Mouse (Mus musculus): ENCODE measurements at regions not wholly inside any gene's neighbourhood (a gene's known extent, or its start where the extent isn't known, plus 50 kb on each side); places are given as distances from the start of the nearest gene placed in this dataset.
"Not testable (repeated sequence)": the region's sequence is repeated elsewhere in the genome, so short reads cannot be mapped to it uniquely, and the experiment has no call there.

DNA sequence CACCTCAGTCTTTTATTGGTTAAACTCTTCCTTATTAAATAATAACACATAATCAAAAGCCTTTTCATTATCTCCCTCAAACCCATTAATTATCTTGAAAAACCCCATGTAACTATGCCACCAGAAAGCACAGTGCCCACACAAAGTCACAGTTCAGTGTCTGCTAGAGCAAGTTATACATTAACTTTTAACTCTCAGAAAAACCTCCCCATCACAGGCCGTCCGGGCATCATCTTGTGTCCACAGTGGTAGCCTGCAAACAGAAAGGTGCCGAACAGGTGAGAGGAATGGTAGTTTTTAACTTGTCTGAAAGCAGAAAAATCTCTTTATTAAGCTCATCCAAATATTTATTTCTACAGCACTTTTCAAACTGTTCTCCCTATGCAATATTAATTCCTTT, 96.0 kb downstream of the Naa11 start:
- no peaks in the 10 kb centered on the region; the same call in 1 of the 2 replicates for H3K4me1 ChIP-seq (ENCODE audit: control insufficient read depth, insufficient read depth, low read length)
- no peak overlapping the region for H3K4me3 ChIP-seq (ENCODE audit: insufficient read depth, low read length)
- no peak for TF ChIP-seq POLR2A (IDR thresholded peaks at IDR 0.05; ENCODE audit: extremely low read depth, insufficient read depth, low read length)
- TF ChIP-seq CTCF (IDR thresholded peaks at IDR 0.05; ENCODE audit: extremely low read depth, insufficient read depth, low read length) = no peak
- H3K27ac ChIP-seq (ENCODE audit: insufficient read depth, low read length) = no peak overlapping the region

DNA sequence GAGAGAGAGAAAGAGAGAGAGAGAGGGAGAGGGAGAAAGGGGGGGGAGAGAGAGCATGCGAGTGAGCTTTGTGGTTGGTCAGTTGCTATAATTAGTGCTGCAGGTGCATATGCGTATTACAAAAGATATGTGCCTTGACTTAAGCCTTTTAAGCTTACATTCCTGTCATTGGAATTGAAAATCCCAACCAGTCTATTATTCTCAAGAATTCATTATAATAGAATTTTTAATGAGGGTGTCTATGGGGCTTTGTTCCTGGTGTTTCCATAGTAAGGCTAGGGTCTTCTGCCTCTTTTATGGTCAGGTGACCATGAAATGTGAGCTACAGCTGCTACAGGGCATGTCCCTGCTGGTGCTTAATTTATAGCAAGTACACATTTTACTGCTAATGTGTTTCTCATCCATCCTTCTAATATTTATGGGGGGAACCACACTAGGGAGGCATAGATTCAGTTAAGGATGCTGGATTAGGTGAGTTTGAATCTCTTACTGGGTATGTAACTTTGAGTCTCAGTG, 102.0 kb downstream of the Naa11 start:
- H3K4me1 ChIP-seq (ENCODE audit: control insufficient read depth, insufficient read depth, low read length) = peaks cover 1% of the 10 kb centered on the region; the same call in 1 of the 2 replicates
- TF ChIP-seq POLR2A (IDR thresholded peaks at IDR 0.05; ENCODE audit: extremely low read depth, insufficient read depth, low read length) (no peak), CTCF (IDR thresholded peaks at IDR 0.05; ENCODE audit: extremely low read depth, insufficient read depth, low read length) (no peak)

DNA sequence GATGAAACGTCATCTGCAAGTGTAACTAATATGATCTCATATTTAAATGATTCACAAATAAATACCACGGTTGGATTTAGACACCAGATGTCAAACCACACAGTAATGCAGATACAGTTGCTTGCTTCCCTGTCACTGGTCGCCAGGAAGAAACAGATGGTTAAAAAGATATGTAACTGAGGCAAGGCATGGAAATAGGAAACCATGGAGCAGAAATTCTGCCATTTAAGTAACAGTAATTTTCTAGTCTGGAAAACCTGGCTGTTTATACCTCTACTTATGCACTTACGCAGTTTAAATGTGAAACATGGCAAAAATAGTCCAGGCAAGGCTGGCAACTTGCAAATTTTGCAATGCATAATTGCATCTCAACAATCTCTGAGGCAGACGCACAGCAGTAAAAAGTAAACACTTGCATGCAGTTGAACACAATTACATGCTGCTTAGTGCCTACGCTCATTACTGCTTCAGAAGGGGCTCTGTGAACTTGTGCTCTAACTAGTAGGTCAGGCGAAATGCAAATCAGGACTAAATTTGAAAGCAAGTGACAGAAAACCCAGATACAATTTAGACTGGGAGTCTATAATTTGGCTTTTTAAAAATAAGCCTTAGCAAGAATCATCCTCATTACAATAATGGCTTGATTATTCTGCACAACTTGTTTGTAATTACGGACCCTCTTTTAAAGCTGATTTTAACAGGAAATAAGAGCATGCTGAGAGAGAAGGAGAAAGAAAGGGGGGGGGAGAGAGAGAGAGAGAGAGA, 102.6 kb downstream of the Naa11 start:
- no peak overlapping the region for H3K27ac ChIP-seq (ENCODE audit: insufficient read depth, low read length)
- TF ChIP-seq CTCF (IDR thresholded peaks at IDR 0.05; ENCODE audit: extremely low read depth, insufficient read depth, low read length) (no peak), POLR2A (IDR thresholded peaks at IDR 0.05; ENCODE audit: extremely low read depth, insufficient read depth, low read length) (no peak)

More for the DNA sequence above, 102.0 kb downstream of the Naa11 start:
- H3K27ac ChIP-seq (ENCODE audit: insufficient read depth, low read length) = no peak overlapping the region
- H3K4me3 ChIP-seq (ENCODE audit: insufficient read depth, low read length) = no peak overlapping the region

DNA sequence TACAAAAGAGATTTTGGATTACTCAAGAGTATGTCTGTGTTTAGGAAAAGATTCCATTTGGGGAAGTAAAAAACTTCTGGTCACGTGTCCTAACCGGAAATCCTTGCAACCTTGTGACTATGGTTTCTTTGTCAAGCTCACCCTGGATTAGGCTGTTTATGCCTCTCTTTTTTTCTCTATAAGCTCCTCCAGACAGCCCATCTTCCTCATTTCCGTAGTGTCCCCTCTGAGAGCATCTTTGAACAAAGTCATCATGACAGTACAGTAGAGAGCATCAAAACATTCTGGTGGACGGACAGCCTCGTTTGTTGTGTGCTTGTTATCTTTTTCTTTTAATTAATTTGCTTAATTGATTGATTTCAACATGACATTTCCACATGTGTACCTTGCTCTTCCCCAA, 112.7 kb downstream of the Naa11 start:
- TF ChIP-seq CTCF (IDR thresholded peaks at IDR 0.05; ENCODE audit: extremely low read depth, insufficient read depth, low read length) = no peak
- no peak for TF ChIP-seq POLR2A (IDR thresholded peaks at IDR 0.05; ENCODE audit: extremely low read depth, insufficient read depth, low read length)
- H3K4me3 ChIP-seq (ENCODE audit: insufficient read depth, low read length) = no peak overlapping the region
- no peaks in the 10 kb centered on the region for H3K4me1 ChIP-seq (ENCODE audit: control insufficient read depth, insufficient read depth, low read length)
- H3K27ac ChIP-seq (ENCODE audit: insufficient read depth, low read length) = no peak overlapping the region

More for the DNA sequence above, 102.6 kb downstream of the Naa11 start:
- H3K4me3 ChIP-seq (ENCODE audit: insufficient read depth, low read length) = no peak overlapping the region
- H3K4me1 ChIP-seq (ENCODE audit: control insufficient read depth, insufficient read depth, low read length) = peaks cover 1% of the 10 kb centered on the region; the same call in 1 of the 2 replicates

DNA sequence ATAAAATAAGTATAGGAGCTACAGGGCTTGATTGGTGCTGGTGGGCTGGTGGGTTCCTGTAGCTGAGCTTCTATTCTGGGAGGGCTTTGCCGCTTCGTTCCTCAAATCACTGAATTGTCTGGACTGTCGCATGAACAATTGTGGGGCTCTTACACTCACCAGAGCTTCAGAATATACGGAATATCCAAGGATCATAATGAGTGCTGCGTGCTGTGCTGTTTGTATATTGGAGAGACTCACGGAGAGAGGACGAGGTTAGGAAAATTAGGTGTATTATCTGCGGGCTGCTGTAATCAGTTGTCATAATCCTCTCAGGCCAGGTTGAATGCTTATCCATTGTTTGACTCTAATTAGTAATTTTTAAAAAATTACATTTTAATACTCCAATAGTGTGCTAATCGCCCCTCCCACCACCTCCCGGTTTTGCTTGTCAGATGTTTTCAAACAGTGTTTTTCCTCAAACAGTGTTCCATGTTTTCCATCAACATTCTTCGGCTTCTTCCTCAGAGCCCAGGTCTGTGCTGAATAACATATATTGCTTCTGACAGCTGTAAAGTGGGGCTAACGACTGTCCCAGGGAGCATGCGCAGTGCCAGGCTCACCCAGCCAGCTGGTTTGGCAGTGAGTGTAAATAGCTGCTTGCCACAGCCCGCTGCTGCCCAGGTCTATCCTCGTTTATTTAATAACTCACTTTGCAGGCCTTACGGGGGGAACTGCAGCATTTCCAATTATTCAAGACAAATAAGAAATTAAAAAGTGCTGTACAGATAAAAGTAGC, 114.2 kb downstream of the Naa11 start:
- H3K4me1 ChIP-seq (ENCODE audit: control insufficient read depth, insufficient read depth, low read length) = no peaks in the 10 kb centered on the region
- no peak overlapping the region for H3K27ac ChIP-seq (ENCODE audit: insufficient read depth, low read length)
- TF ChIP-seq POLR2A (IDR thresholded peaks at IDR 0.05; ENCODE audit: extremely low read depth, insufficient read depth, low read length) (no peak), CTCF (IDR thresholded peaks at IDR 0.05; ENCODE audit: extremely low read depth, insufficient read depth, low read length) (no peak)
- H3K4me3 ChIP-seq (ENCODE audit: insufficient read depth, low read length) = no peak overlapping the region

DNA sequence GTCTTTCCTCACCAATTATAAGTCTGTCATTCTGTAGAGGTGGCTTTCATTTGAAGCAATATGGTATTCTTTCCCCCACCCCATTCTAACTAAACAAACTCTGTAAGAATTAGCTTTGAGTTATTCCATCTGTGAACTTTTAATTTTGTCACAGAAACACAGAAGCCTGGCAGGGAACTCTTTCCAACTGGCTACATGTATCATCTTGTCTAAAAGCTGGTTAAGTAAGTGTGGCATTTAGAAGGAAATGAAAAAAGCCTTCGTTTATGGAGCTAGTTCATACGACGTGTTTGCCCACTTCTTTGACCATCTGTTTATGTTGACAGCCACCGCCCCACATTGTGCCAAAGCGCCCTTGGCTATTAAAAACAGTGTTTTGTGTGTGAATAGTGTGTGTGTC, 115.5 kb downstream of the Naa11 start:
- no peaks in the 10 kb centered on the region for H3K4me1 ChIP-seq (ENCODE audit: control insufficient read depth, insufficient read depth, low read length)
- no peak for TF ChIP-seq CTCF (IDR thresholded peaks at IDR 0.05; ENCODE audit: extremely low read depth, insufficient read depth, low read length)
- no peak for TF ChIP-seq POLR2A (IDR thresholded peaks at IDR 0.05; ENCODE audit: extremely low read depth, insufficient read depth, low read length)
- no peak overlapping the region for H3K4me3 ChIP-seq (ENCODE audit: insufficient read depth, low read length)
- no peak overlapping the region for H3K27ac ChIP-seq (ENCODE audit: insufficient read depth, low read length)

DNA sequence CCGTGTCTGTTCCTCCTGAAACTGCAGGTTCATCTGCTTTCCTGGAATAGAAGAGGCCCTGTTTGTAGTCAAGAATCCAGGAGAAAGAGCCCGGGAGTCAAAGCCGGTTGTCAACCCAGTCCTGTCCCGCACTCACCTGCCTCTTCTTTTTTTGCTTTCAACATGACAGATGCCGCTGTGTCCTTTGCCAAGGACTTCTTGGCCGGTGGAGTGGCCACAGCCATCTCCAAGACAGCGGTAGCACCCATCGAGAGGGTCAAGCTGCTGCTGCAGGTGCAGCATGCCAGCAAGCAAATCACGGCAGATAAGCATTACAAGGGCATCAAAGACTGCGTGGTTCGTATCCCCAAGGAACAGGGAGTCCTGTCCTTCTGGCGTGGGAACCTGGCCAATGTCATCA, 127.5 kb downstream of the Naa11 start:
- not testable (repeated sequence) for H3K4me1 ChIP-seq (ENCODE audit: control insufficient read depth, insufficient read depth, low read length); H3K27ac ChIP-seq (ENCODE audit: insufficient read depth, low read length); H3K4me3 ChIP-seq (ENCODE audit: insufficient read depth, low read length)

DNA sequence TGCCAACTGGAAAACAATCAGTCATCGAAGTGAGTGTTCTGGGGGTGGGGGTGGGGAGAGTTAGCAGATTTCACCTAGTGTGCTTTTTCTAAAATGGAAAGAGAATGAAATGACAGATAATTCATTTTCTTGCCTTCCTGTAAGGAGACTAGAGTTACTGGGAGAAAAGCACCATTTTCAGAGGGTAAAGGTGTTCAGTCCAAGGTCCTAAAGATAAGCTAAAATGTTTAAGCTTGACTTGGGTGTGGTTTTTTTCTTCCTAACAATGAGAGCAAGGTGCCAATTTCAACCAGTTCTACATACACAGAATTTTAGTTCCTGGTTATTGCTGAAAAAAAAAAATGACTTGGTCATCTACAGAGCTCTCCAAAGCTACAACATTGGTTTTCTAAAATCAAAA, 135.1 kb downstream of the Naa11 start:
- Histone ChIP-seq H3K27ac (ENCODE audit: insufficient read depth, low read length) (no peak overlapping the region), H3K4me1 (ENCODE audit: control insufficient read depth, insufficient read depth, low read length) (no peaks in the 10 kb centered on the region), H3K4me3 (ENCODE audit: insufficient read depth, low read length) (no peak overlapping the region)
- TF ChIP-seq CTCF (IDR thresholded peaks at IDR 0.05; ENCODE audit: extremely low read depth, insufficient read depth, low read length) = no peak
- no peak for TF ChIP-seq POLR2A (IDR thresholded peaks at IDR 0.05; ENCODE audit: extremely low read depth, insufficient read depth, low read length)

DNA sequence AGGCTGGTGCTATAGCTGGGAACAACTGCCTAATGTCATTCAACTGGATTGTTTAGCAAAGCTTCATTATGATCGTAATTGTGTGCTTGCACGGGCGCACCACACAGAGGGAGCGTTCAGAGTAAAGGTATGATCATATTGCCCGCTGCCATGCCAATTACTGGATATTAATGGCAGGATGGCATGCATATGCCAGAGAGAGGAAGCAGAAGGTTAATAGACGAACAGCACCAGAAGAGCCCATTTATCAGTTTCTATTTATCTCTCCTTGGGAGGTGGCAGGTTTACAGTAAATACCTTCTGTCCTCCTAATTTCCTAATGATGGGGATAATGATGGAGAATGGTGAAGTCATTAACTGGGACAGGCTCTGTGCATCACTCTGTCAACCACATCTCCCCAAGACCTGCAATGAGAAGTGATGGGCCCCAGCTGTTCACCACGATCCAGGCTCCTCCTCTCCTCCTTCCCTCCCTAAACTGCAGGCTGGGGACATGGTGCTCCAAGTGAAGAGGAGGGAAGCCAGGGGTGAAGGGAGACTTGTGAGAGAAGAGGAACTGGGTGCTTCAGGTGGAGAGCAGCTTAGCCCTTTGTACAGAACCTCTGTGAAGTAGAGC, 135.6 kb downstream of the Naa11 start:
- H3K4me1 ChIP-seq (ENCODE audit: control insufficient read depth, insufficient read depth, low read length) = no peaks in the 10 kb centered on the region
- no peak for TF ChIP-seq POLR2A (IDR thresholded peaks at IDR 0.05; ENCODE audit: extremely low read depth, insufficient read depth, low read length)
- TF ChIP-seq CTCF (IDR thresholded peaks at IDR 0.05; ENCODE audit: extremely low read depth, insufficient read depth, low read length) = no peak

More for the DNA sequence above, 135.6 kb downstream of the Naa11 start:
- H3K4me3 ChIP-seq (ENCODE audit: insufficient read depth, low read length) = no peak overlapping the region
- no peak overlapping the region for H3K27ac ChIP-seq (ENCODE audit: insufficient read depth, low read length)

All from cortical plate, adult 2 months (tissue).